Mouse (Mus musculus): ENCODE measurements around the gene Mvb12a. TPM values are rescaled to one million over a fixed set of nuclear protein-coding genes. Genes with fewer than 3 reads are reported as not detected.

The Mvb12a gene
- total and polyA plus RNA-seq, 3 experiments = 80.5 to 157 (median 128) TPM

- no peak for TF ChIP-seq PAX5 (IDR thresholded peaks at IDR 0.05; ENCODE audit: low read length)
- no peak for TF ChIP-seq HCFC1 (IDR thresholded peaks at IDR 0.05; ENCODE audit: low read depth, low read length)
- no peak for TF ChIP-seq MAZ (IDR thresholded peaks at IDR 0.05; ENCODE audit: low read depth, low read length)
- no peak for TF ChIP-seq NRF1 (IDR thresholded peaks at IDR 0.05; ENCODE audit: low read depth, low read length)
- no peak for TF ChIP-seq CHD1 (IDR thresholded peaks at IDR 0.05; ENCODE audit: low read depth, low read length)
- TF ChIP-seq IRF4 (IDR thresholded peaks at IDR 0.05; ENCODE audit: low read depth, low read length) = no peak
- Histone ChIP-seq H3K36me3 (replicated peaks in 1 of 2; ENCODE audit: control insufficient read depth in 1 of 2, insufficient read depth in 1 of 2, low read length in 1 of 2) (no peaks in the 10 kb centered on the region), H3K27me3 (replicated peaks) (peaks cover 3% of the 10 kb centered on the region), H3K4me1 (ENCODE audit: control insufficient read depth in 1 of 2, insufficient read depth in 2 of 2) (peaks cover 5 to 13% of the 10 kb centered on the region in 2 experiments; a peak in 3 of 4 replicates), H3K27ac (ENCODE audit: insufficient read depth, low read depth) (no peak within 1 kb of the TSS), H3K4me3 (replicated peaks in 1 of 3; ENCODE audit: low read depth in 2 of 3, low read length in 2 of 3, poor library complexity in 1 of 3) (no peak within 1 kb of the TSS), H3K4me2 (ENCODE audit: insufficient read depth, low read depth, poor library complexity, severe bottlenecking) (no peak within 1 kb of the TSS), H3K9ac (ENCODE audit: insufficient read depth, low read depth) (no peak within 1 kb of the TSS), H3K79me2 (replicated peaks; ENCODE audit: control insufficient read depth, extremely low read depth, insufficient read depth, poor library complexity, severe bottlenecking) (no peaks in the 10 kb centered on the region), H3K9me3 (replicated peaks; ENCODE audit: low read length) (peaks cover 16% of the 10 kb centered on the region)
- dilution Hi-C loops (cut with MboI; ENCODE audit: extremely low pct_ligation_motif_present, extremely low pct_unique_long_range_greater_than_20kb, low sequenced_read_pairs) (no loop called here), in situ Hi-C loops (cut with MboI; ENCODE audit: low pct_ligation_motif_present, low pct_unique_long_range_greater_than_20kb, low sequenced_read_pairs) (no loop called here)
- DNase-seq (ENCODE audit: extremely low read depth) = no peak
Observed at GRCm38 (mm10) chr8:71568387-71568937, 25.7 kb downstream of the Mvb12a start, which contains the start of gene Slc27a1. Gene Slc27a1 (plus strand): TSS chr8:71568882.

GRCm38 (mm10) chr8:71568941-71569340 lies 26.2 kb downstream of the Mvb12a start:
- Histone ChIP-seq H3K27ac (ENCODE audit: insufficient read depth, low read depth) (no peak overlapping the region), H3K9me3 (replicated peaks; ENCODE audit: low read length) (peaks cover 14% of the 10 kb centered on the region), H3K9ac (ENCODE audit: insufficient read depth, low read depth) (no peak overlapping the region), H3K4me1 (ENCODE audit: control insufficient read depth in 1 of 2, insufficient read depth in 2 of 2) (peaks cover 5 to 13% of the 10 kb centered on the region in 2 experiments; a peak in 3 of 4 replicates), H3K4me2 (ENCODE audit: insufficient read depth, low read depth, poor library complexity, severe bottlenecking) (no peak overlapping the region), H3K79me2 (replicated peaks; ENCODE audit: control insufficient read depth, extremely low read depth, insufficient read depth, poor library complexity, severe bottlenecking) (no peaks in the 10 kb centered on the region), H3K27me3 (replicated peaks) (peaks cover 3% of the 10 kb centered on the region), H3K36me3 (replicated peaks in 1 of 2; ENCODE audit: control insufficient read depth in 1 of 2, insufficient read depth in 1 of 2, low read length in 1 of 2) (no peaks in the 10 kb centered on the region), H3K4me3 (replicated peaks in 1 of 3; ENCODE audit: low read depth in 2 of 3, low read length in 2 of 3, poor library complexity in 1 of 3) (no peak overlapping the region)
- in situ Hi-C loops (cut with MboI; ENCODE audit: low pct_ligation_motif_present, low pct_unique_long_range_greater_than_20kb, low sequenced_read_pairs) = no loop called here
- no peak for DNase-seq (ENCODE audit: extremely low read depth)
- dilution Hi-C loops (cut with MboI; ENCODE audit: extremely low pct_ligation_motif_present, extremely low pct_unique_long_range_greater_than_20kb, low sequenced_read_pairs) = no loop called here
- no peak for TF ChIP-seq USF1 (IDR thresholded peaks at IDR 0.05; ENCODE audit: low read depth, low read length)
- TF ChIP-seq RAD21 (IDR thresholded peaks at IDR 0.05; ENCODE audit: low read depth, low read length) = no peak
- TF ChIP-seq ELF1 (IDR thresholded peaks at IDR 0.05; ENCODE audit: low read depth, low read length) = no peak

- in situ Hi-C loops (cut with MboI; ENCODE audit: low pct_ligation_motif_present, low pct_unique_long_range_greater_than_20kb, low sequenced_read_pairs) = no loop called here
- no peak for DNase-seq (ENCODE audit: extremely low read depth)
Observed at GRCm38 (mm10) chr8:71569366-71570290, 26.9 kb downstream of the Mvb12a start.

More at GRCm38 (mm10) chr8:71569366-71570290, 26.9 kb downstream of the Mvb12a start:
- no peak for TF ChIP-seq PAX5 (IDR thresholded peaks at IDR 0.05; ENCODE audit: low read length)
- no peak for TF ChIP-seq MXI1 (IDR thresholded peaks at IDR 0.05; ENCODE audit: low read depth, low read length)
- no peak for TF ChIP-seq ZKSCAN1 (IDR thresholded peaks at IDR 0.05; ENCODE audit: borderline replicate concordance, low read depth, low read length)
- TF ChIP-seq E2F4 (IDR thresholded peaks at IDR 0.05; ENCODE audit: insufficient replicate concordance, low read depth, low read length) = no peak
- no peak for TF ChIP-seq UBTF (IDR thresholded peaks at IDR 0.05; ENCODE audit: low read depth, low read length)
- TF ChIP-seq MAFK (IDR thresholded peaks at IDR 0.05; ENCODE audit: insufficient replicate concordance, low read length) = no peak
- TF ChIP-seq ZC3H11A (IDR thresholded peaks at IDR 0.05; ENCODE audit: low read depth, low read length) = no peak
- TF ChIP-seq CTCF (conservative IDR thresholded peaks at IDR 0.05 in 1 of 2, IDR thresholded peaks at IDR 0.05 in 1 of 2; ENCODE audit: low read depth in 2 of 2, low read length in 2 of 2) = no peak
- no peak for TF ChIP-seq HCFC1 (IDR thresholded peaks at IDR 0.05; ENCODE audit: low read depth, low read length)
- no peak for TF ChIP-seq MYC (IDR thresholded peaks at IDR 0.05; ENCODE audit: low read depth, low read length)
- no peak for TF ChIP-seq CHD2 (IDR thresholded peaks at IDR 0.05; ENCODE audit: low read length)
- Histone ChIP-seq H3K4me3 (replicated peaks in 1 of 3; ENCODE audit: low read depth in 2 of 3, low read length in 2 of 3, poor library complexity in 1 of 3) (peak overlapping the region in 1 of 3 experiments; percentile 56), H3K27ac (ENCODE audit: insufficient read depth, low read depth) (no peak overlapping the region), H3K4me1 (ENCODE audit: control insufficient read depth in 1 of 2, insufficient read depth in 2 of 2) (peaks cover 10 to 13% of the 10 kb centered on the region in 2 experiments), H3K4me2 (ENCODE audit: insufficient read depth, low read depth, poor library complexity, severe bottlenecking) (no peak overlapping the region), H3K79me2 (replicated peaks; ENCODE audit: control insufficient read depth, extremely low read depth, insufficient read depth, poor library complexity, severe bottlenecking) (no peaks in the 10 kb centered on the region), H3K9me3 (replicated peaks; ENCODE audit: low read length) (peaks cover 7% of the 10 kb centered on the region), H3K27me3 (replicated peaks) (peaks cover 3% of the 10 kb centered on the region), H3K36me3 (replicated peaks in 1 of 2; ENCODE audit: control insufficient read depth in 1 of 2, insufficient read depth in 1 of 2, low read length in 1 of 2) (no peaks in the 10 kb centered on the region), H3K9ac (ENCODE audit: insufficient read depth, low read depth) (no peak overlapping the region)
- dilution Hi-C loops (cut with MboI; ENCODE audit: extremely low pct_ligation_motif_present, extremely low pct_unique_long_range_greater_than_20kb, low sequenced_read_pairs) = no loop called here
